Mouse (Mus musculus) heart, embryonic 15.5 days (tissue): ENCODE data around the gene 1810013L24Rik. TPM values are rescaled to one million over a fixed set of nuclear protein-coding genes. Genes with fewer than 3 reads are reported as not detected.

Experiments
- ATAC-seq: fragments of 200-750 bp; cut with Nextera tagmentation; replicated peaks from 2 replicates; pipeline ENCODE4 v1.8.0; 2017; ENCODE audit warnings: low read depth, moderate TSS enrichment; ENCODE audit not compliant: insufficient number of reproducible peaks, insufficient read depth, low FRiP score
- H3K27ac ChIP-seq: fragments of 300-500 bp; sonication (generic); 2 replicates; pipeline ENCODE4 v1.5.1; 2015; ENCODE audit warnings: mild to moderate bottlenecking, inconsistent platforms
- H3K27me3 ChIP-seq: fragments of 300-500 bp; sonication (generic); 2 replicates; pipeline ENCODE4 v1.6.1; 2015; ENCODE audit warnings: inconsistent platforms
- H3K36me3 ChIP-seq: fragments of 300-500 bp; sonication (generic); 2 replicates; pipeline ENCODE4 v1.6.1; 2015; ENCODE audit warnings: mild to moderate bottlenecking, inconsistent platforms
- H3K4me1 ChIP-seq: fragments of 300-500 bp; sonication (generic); replicated peaks from 2 replicates; pipeline ENCODE4 v1.6.1; 2015; ENCODE audit warnings: inconsistent platforms
- H3K4me2 ChIP-seq: fragments of 300-500 bp; sonication (generic); 2 replicates; pipeline ENCODE4 v1.6.1; 2015; ENCODE audit warnings: inconsistent platforms, mild to moderate bottlenecking, moderate library complexity
- H3K4me3 ChIP-seq: fragments of 300-500 bp; sonication (generic); 2 replicates; pipeline ENCODE4 v1.5.1; 2015; ENCODE audit warnings: mild to moderate bottlenecking, inconsistent platforms
- H3K9ac ChIP-seq: fragments of 300-500 bp; sonication (generic); 2 replicates; pipeline ENCODE4 v1.6.1; 2015; ENCODE audit warnings: mild to moderate bottlenecking, inconsistent platforms
- H3K9me3 ChIP-seq: fragments of 300-500 bp; sonication (generic); replicated peaks from 2 replicates; pipeline ENCODE4 v1.6.1; 2016; ENCODE audit warnings: inconsistent platforms
- WGBS: fragments of 180-500 bp; shearing (Covaris S2); methylation state at CpG from one replicate; pipeline ENCODE4 v1.1.7; 2015; ENCODE audit warnings: mixed read lengths; 5-methylcytosine and 5-hydroxymethylcytosine counted together
- polyA plus RNA-seq: library from polyadenylated mRNA; unstranded; fragments of >200 nt; fragmentation: Nextera tagmentation; extraction: Ambion mirVana; gene quantifications from 2 replicates; pipeline ENCODE4 v1.2.1, GENCODE M21; 2015

1810013L24Rik gene
- polyA plus RNA-seq, 1 experiment from 2014 or later: 16.3 TPM

GRCm38 (mm10) chr16:8838921-8839320, 9.0 kb downstream of the 1810013L24Rik start:
- peaks cover 39% of the 10 kb centered on the region for H3K36me3 ChIP-seq
- H3K4me1 ChIP-seq: peaks cover 7% of the 10 kb centered on the region
- no peak overlapping the region for H3K9ac ChIP-seq
- no peaks in the 10 kb centered on the region for H3K27me3 ChIP-seq
- no peak overlapping the region for H3K27ac ChIP-seq
- H3K4me3 ChIP-seq: no peak overlapping the region
- no peak overlapping the region for H3K4me2 ChIP-seq
- ATAC-seq: no peak
- no peaks in the 10 kb centered on the region for H3K9me3 ChIP-seq

DNA sequence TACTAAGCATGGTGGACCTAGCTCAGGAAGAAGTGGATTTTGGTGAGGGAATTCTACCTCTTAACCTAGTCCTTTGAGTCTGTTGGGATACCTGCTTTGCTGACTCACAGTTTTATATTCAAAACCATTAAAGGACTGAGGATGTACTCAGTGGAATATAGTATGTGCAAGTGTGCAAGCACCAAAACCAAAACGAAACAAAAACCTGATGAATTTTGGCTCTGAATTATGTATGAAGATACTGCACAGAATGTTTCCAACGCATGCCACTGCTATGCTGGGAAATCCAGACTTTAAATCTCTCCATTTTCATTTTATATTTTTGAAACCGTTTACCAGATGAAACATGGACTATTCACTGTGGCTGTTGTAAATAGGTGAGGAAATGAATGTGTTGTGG, 10.7 kb downstream of the 1810013L24Rik start:
- Histone ChIP-seq H3K36me3 (peaks cover 42% of the 10 kb centered on the region), H3K27me3 (no peaks in the 10 kb centered on the region), H3K9me3 (no peaks in the 10 kb centered on the region), H3K9ac (no peak overlapping the region), H3K4me2 (no peak overlapping the region), H3K4me3 (no peak overlapping the region), H3K27ac (no peak overlapping the region), H3K4me1 (peaks cover 5% of the 10 kb centered on the region; the same call in 1 of the 2 replicates)
- no peak for ATAC-seq
- 91% methylated on average over 3 of the region's 3 CpGs for WGBS

DNA sequence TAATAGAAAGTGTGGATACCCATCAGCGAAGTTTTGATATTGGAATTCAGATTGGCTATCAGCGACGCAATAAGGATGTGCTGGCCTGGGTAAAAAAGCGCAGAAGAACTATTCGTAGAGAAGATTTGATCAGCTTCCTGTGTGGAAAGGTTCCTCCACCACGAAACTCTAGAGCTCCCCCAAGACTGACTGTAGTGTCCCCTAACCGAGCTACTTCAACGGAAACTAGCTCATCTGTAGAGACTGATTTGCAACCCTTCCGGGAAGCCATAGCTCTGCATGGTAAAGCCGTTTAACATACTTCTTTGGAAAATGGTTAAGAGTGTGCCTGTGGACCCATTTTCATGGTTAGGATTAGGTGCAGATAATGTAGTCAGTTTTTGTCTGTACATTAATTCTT, 13.1 kb downstream of the 1810013L24Rik start:
- peaks cover 34% of the 10 kb centered on the region for H3K36me3 ChIP-seq
- H3K9me3 ChIP-seq: no peaks in the 10 kb centered on the region
- no peak overlapping the region for H3K9ac ChIP-seq

GRCm38 (mm10) chr16:8843580-8844175, 13.8 kb downstream of the 1810013L24Rik start:
- Histone ChIP-seq H3K4me3 (no peak overlapping the region), H3K4me2 (no peak overlapping the region), H3K9me3 (no peaks in the 10 kb centered on the region), H3K36me3 (peaks cover 33% of the 10 kb centered on the region), H3K27ac (no peak overlapping the region), H3K27me3 (no peaks in the 10 kb centered on the region), H3K9ac (no peak overlapping the region), H3K4me1 (peaks cover 7% of the 10 kb centered on the region)
- no peak for ATAC-seq
- WGBS: 71% methylated on average over 3 of the region's 3 CpGs

More for the DNA sequence above, 13.1 kb downstream of the 1810013L24Rik start:
- 0 out of 2 replicates have a peak, but pooled peaks cover 3% of the 10 kb centered on the region for H3K4me1 ChIP-seq
- H3K4me3 ChIP-seq: no peak overlapping the region
- H3K27ac ChIP-seq: no peak overlapping the region
- 86% methylated on average over 10 of the region's 10 CpGs for WGBS
- no peak for ATAC-seq
- H3K4me2 ChIP-seq: no peak overlapping the region
- no peaks in the 10 kb centered on the region for H3K27me3 ChIP-seq

GRCm38 (mm10) chr16:8845986-8846385, 16.1 kb downstream of the 1810013L24Rik start:
- Histone ChIP-seq H3K27ac (no peak overlapping the region), H3K4me1 (peaks cover 14% of the 10 kb centered on the region), H3K9ac (no peak overlapping the region), H3K4me2 (no peak overlapping the region), H3K9me3 (no peaks in the 10 kb centered on the region), H3K27me3 (no peaks in the 10 kb centered on the region), H3K4me3 (no peak overlapping the region), H3K36me3 (peaks cover 38% of the 10 kb centered on the region)
- no peak for ATAC-seq
- WGBS: 76% methylated on average over 4 of the region's 4 CpGs

DNA sequence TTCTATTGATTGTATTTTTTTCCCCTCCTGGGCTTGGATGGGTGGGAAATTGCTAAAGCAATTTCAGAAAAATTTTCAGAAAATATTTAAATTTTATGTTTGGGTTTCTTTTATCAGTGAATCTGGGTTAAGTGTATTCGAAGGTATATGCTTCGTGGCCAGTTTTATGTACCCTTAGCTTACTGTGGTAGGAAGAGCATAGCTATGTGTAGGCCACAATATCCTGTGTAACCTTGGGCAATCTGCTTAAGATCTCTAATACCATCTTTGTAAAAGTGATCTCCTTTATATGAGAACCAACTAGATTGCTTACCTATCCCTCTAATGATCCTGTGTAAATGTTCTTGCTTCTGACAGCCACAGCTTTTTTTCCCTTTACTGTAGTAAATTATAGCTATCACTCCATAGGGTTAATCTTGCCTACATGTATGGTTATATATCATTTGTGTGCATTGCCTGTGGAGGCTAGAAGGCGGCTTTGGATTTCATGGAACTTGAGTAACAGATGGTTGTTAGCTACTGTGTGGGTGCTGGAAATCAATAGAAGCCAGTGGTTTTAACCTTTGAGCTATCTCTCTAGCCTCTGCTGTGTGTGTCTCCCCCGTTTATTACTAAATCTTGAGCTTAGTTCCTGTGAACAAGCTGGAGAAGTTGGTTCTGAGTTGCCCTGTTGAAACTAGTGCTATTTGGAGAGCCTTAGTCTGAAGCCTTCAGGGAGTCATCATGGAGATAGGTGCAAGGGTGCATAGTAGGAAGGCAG, 18.6 kb downstream of the 1810013L24Rik start:
- peaks cover 36% of the 10 kb centered on the region for H3K36me3 ChIP-seq
- no peaks in the 10 kb centered on the region for H3K9me3 ChIP-seq
- WGBS: 86% methylated on average over 4 of the region's 4 CpGs

GRCm38 (mm10) chr16:8849929-8850328, 20.0 kb downstream of the 1810013L24Rik start:
- Histone ChIP-seq H3K36me3 (peaks cover 30% of the 10 kb centered on the region; the same call in 1 of the 2 replicates), H3K27ac (no peak overlapping the region), H3K27me3 (no peaks in the 10 kb centered on the region), H3K9me3 (no peaks in the 10 kb centered on the region), H3K4me1 (peaks cover 11% of the 10 kb centered on the region), H3K9ac (no peak overlapping the region), H3K4me3 (no peak overlapping the region), H3K4me2 (no peak overlapping the region)
- WGBS: 79% methylated on average over 1 of the region's 1 CpGs
- no peak for ATAC-seq

More for the DNA sequence above, 18.6 kb downstream of the 1810013L24Rik start:
- Histone ChIP-seq H3K9ac (no peak overlapping the region), H3K4me3 (no peak overlapping the region), H3K4me1 (peaks cover 13% of the 10 kb centered on the region), H3K27me3 (no peaks in the 10 kb centered on the region), H3K4me2 (no peak overlapping the region), H3K27ac (no peak overlapping the region)
- no peak for ATAC-seq

DNA sequence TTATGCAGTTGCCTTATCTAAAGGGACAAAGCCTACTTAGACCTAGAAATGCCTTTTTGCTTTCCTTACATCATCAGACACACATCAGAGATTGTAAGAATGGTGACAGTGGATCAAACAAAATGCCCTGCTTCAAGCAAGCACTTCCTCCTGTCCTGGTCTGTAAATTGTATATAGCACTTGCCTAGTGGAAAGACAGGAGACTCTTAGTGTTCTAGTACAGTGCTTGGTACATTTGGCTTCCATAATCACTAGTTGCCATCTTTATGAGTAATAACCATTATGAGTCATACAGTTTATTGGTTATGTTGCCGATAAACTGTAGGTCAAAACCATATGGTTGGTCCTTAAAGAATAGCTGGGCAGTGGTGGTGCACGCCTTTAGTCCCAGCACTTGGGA, 25.2 kb downstream of the 1810013L24Rik start:
- H3K4me3 ChIP-seq: no peak overlapping the region
- no peak overlapping the region for H3K9ac ChIP-seq
- no peaks in the 10 kb centered on the region; the same call in 1 of the 2 replicates for H3K4me1 ChIP-seq
- no peaks in the 10 kb centered on the region for H3K27me3 ChIP-seq
- no peak overlapping the region for H3K4me2 ChIP-seq
- H3K27ac ChIP-seq: no peak overlapping the region
- peaks cover 60% of the 10 kb centered on the region for H3K36me3 ChIP-seq
- ATAC-seq: no peak
- H3K9me3 ChIP-seq: no peaks in the 10 kb centered on the region
- WGBS: 95% methylated on average over 2 of the region's 2 CpGs

- Histone ChIP-seq H3K4me3 (no peak overlapping the region), H3K4me2 (no peak overlapping the region), H3K9ac (no peak overlapping the region), H3K9me3 (no peaks in the 10 kb centered on the region), H3K36me3 (peaks cover 61% of the 10 kb centered on the region), H3K4me1 (no peaks in the 10 kb centered on the region; the same call in 1 of the 2 replicates), H3K27ac (no peak overlapping the region), H3K27me3 (no peaks in the 10 kb centered on the region)
- no peak for ATAC-seq
- WGBS: 87% methylated on average over 2 of the region's 2 CpGs
These were observed 26.9 kb downstream of the 1810013L24Rik start for GRCm38 (mm10) chr16:8856820-8857219.

DNA sequence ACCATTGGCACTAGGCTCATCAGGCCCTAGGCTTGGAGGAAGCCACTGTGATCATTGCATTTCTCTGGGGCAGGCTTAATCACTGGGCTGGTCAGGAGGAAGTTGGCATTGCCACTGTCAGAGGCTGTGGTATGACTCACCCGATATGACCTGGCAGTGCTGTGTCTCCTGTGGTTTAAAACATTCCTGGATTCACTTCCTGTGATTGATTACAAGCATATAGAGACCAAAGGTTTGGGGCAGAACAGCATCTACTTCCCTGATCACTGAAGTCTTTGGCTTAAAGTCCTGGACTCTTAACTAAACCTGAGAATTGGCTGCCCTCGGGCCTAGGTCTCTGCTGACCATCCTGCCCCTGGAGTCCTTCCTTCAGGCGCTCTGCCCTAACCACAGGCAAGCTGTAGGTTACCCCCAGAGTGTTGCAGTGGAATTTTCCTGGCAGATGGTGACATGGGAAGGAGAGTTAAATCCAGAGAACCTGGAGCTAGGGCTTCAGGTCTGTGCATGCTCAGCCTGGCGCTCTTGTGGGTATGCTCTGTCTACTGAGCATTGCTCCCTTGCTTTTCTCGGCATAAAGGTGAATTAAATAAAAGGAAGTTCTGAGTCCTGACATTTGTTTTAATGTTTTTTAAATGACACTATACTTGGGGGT, 32.6 kb downstream of the 1810013L24Rik start:
- no peak for ATAC-seq
- no peak overlapping the region for H3K9ac ChIP-seq
- H3K27ac ChIP-seq: no peak overlapping the region
- H3K4me2 ChIP-seq: no peak overlapping the region
- 72% methylated on average over 5 of the region's 5 CpGs for WGBS
- H3K9me3 ChIP-seq: no peaks in the 10 kb centered on the region
- H3K4me1 ChIP-seq: peaks cover 10% of the 10 kb centered on the region
- no peak overlapping the region for H3K4me3 ChIP-seq
- H3K27me3 ChIP-seq: no peaks in the 10 kb centered on the region
- peaks cover 29% of the 10 kb centered on the region for H3K36me3 ChIP-seq

GRCm38 (mm10) chr16:8864223-8864631, 34.3 kb downstream of the 1810013L24Rik start:
- H3K4me1 ChIP-seq: peaks cover 10% of the 10 kb centered on the region
- 29% methylated on average over 4 of the region's 4 CpGs for whole genome bisulfite sequencing
- H3K9me3 ChIP-seq: no peaks in the 10 kb centered on the region
- H3K36me3 ChIP-seq: peaks cover 12% of the 10 kb centered on the region
- H3K4me3 ChIP-seq: no peak overlapping the region
- H3K27me3 ChIP-seq: no peaks in the 10 kb centered on the region
- no peak overlapping the region for H3K9ac ChIP-seq
- ATAC-seq: no peak
- peak overlapping the region; percentile 33; the same call in 1 of the 2 replicates for H3K4me2 ChIP-seq
- H3K27ac ChIP-seq: 0 out of 2 replicates have a peak overlapping the region, but pooled peaks have one; percentile 3
